Mouse (Mus musculus): ENCODE data around the gene Cyp4b1.
"Not testable (repeated sequence)": the region's sequence is repeated elsewhere in the genome, so short reads cannot be mapped to it uniquely, and the experiment has no call there.

GRCm38 (mm10) chr4:115600611-115601010 lies 46.9 kb downstream of the Cyp4b1 start, which contains the start of gene Cyp4a32:
- not testable (repeated sequence) for TF ChIP-seq EP300, CTCF (IDR thresholded peaks at IDR 0.05)

Measured in lung, postnatal 0 days (tissue).